Mouse (Mus musculus) spleen, adult 12 weeks (tissue): ENCODE results near the gene Zfp362.

ENCODE experiments used
- DNase-seq: peaks from one replicate; pipeline ENCODE4 v3.0.0; 2022; ENCODE audit warnings: low spot score

Zfp362 gene

DNA sequence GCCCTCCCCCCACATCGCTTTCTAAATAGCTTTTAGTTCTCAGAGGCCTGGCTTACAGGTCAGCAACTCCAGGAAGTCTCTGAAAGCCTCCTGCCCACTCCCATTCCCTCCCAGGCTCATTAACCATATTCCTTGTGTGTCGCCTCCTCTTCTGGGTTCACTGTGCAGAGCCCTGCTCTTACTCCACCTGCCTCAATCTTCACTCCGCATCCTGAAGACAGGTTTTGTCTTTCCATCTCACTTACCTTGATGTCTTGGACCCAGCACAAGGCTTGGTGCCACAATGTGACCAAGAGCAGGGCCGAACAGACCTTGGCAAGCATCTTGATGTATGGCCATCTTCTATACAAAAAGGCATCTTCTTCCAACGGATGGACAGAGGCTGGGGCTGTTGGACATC is 46.6 kb downstream of the Zfp362 start:
- DNase-seq = no peak

DNA sequence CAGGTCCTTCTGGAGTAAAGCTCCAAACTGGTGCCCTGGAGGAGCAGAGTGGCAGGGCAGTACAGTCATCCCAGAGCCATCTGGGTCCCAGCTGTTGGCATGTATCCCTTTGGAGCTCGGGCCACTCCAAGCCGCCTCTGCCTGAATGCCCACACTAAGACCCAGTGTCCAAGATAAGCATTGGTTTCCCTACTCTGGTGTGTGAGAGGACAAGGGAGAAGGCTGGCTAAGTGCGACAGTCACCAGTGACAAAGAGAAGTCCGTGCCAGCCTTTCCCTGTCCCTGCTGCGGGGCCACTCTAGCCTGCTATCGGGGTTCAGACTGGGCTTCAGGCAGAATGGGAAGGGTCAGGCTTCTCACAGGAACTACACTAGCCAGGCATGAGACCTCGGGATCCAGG is 49.9 kb downstream of the Zfp362 start:
- no peak for DNase-seq

DNA sequence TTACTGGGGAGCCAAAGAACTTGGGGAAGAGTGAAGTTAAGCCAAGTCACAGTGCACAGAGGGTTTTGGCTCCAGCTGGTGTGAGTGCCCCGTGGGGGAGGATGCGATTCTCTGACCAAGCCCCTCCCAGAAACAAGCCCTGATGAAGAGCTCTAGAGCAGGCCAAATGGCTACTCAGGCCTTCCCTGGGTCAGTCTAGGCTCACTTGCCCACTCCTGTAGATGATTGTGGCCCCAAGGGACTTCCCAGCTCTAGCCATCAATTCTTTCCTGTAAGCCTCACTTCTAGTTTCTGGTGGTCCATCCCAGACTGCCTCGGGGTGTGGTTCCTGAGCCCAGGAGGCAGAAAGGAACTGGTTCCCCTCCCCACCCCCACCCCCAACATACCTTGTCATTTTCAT is 50.8 kb downstream of the Zfp362 start, which contains the start of gene A3galt2:
A3galt2 (plus strand) TSS at position 301 of the 400 bp plus-strand sequence.
- no peak for DNase-seq

DNA sequence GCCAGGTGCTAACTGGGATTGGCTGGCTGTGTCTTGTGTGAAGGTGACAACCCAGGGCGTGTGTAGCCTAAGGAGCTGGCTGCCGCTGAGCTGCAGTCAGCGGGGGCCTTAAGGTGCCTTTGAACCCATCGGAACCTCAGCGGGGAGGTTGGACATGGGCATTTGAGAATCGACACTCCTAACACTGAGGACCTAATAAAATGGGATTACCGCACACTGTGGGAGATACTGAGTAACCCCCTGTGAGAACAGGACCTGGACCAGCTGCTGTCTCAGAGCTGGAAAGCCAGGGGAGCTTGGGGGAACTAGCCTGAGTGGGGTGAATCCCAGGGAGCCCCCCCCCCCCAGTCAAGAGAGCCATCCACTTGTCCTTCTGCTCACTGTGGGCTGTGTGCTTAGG is 52.3 kb downstream of the Zfp362 start:
- no peak for DNase-seq

DNA sequence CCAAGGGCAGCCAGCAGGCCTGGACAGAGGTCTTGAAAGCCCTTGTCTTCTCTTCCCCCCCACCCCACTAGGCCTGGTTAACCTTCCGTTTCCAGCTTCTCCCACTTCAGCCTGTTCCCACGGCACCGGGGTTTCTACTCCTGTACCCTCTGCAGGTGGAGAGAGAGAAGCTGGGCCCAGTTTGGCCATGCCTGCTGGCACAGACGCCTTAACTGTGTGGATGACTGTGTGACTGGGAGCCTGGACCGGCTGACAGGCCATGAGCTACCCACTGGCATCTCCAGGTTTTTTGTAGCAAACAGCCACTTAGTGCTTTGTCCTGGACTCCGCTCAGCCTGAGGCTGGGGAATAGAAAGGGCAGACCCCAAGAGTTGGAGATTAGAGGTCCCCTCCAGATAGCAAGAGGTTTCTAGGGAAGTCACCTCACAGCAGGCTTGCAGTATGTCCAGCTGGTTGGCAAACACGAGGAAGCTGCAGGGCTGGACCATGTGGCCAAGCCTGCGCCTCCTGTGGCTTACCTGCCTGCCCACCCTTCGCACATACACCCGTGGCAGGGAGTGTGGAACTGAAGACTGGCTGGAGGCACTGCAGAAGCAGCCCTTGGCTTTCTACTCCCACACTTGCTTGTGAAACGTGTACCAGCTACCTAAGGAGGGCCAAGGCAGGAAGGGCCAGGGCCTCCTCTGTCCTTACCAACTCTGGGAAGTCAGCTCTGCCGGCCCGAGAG is 53.7 kb downstream of the Zfp362 start:
- DNase-seq = no peak

DNA sequence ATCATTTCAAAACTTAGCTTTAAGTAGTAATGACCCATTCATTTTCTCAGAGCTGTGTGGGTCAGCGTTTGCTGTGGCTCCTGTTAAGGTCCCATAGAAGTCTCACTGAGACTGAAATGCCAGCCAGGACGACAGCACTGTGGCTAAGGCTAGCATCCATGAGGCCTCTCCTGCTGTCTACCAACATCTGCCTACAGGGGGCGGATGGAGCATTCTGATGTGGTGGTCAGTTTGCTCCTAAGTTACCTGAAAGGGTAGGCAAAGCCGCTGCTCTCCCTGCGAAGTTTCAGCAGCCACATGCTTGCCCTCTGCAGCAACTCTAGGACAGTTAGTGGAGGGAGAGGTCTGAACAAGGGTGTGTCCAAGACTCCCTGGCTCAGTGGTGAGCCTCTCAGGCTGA is 54.8 kb downstream of the Zfp362 start:
- no peak for DNase-seq

DNA sequence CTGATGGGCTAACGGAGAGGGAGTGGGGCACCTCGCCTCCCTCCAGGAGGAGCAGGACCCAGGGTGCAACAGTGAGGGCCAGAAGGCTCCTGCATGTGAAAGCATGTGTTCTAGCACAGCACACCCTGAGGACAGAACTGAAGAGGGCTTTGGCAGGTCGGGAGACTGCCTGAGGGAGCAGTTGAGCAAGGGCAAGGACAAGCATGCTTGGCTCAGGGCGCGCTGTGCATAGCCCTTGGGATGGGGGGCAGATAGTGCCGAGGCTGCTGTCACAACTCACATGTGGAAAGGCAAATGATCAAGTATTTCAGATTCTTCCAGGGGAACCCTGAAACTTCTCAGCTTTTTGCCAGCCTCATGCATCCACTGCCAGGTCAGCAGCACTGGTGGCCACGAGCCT is 57.5 kb downstream of the Zfp362 start:
- DNase-seq = no peak

DNA sequence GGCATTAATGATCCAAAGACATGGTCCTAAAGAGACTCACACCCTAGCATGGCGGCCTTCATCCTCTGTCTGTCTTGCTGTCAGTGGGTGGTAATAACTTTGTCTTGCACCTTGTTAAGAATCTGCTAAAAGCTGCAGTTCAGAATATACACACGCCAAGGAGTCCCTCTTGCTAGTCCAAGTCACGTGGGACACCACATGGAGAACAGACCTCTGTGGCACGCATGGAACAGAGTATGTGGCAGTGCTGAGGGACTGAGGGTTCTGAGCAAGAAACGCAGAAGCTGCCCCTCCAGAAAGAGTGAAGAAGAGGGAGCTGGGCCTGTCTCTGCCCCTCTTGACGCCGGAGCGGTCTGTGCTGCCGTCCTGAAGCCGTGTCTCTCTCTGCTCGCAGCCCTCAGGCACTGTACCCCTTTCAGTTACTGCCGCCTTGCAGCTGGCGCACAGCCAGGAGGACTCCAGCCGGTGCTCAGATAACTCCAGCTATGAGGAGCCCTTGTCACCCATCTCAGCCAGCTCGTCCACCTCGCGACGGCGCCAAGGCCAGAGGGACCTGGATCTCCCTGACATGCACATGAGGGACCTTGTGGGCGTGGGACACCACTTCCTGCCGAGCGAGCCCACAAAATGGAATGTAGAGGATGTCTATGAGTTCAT is 58.1 kb downstream of the Zfp362 start:
- peak; percentile 28 for DNase-seq

DNA sequence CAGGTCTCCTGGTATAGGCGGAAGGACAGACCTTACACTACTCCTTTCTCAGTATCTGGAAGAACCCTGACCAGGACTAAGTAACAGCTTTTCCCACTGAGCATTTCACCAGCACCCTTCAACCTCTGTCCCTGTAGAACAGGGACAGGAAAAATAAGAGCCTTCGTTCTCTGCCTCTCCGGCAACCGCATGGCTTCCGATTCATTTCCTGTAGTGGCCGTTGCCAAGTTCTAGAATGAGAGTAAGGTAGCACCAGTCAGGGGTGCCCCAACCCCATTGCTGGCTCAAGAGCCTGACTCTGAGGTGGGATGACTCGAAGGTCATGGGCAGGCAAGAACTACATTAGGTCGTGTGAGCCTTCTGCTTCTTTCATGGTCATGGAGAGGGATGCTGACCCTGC is 60.7 kb downstream of the Zfp362 start:
- DNase-seq = no peak

DNA sequence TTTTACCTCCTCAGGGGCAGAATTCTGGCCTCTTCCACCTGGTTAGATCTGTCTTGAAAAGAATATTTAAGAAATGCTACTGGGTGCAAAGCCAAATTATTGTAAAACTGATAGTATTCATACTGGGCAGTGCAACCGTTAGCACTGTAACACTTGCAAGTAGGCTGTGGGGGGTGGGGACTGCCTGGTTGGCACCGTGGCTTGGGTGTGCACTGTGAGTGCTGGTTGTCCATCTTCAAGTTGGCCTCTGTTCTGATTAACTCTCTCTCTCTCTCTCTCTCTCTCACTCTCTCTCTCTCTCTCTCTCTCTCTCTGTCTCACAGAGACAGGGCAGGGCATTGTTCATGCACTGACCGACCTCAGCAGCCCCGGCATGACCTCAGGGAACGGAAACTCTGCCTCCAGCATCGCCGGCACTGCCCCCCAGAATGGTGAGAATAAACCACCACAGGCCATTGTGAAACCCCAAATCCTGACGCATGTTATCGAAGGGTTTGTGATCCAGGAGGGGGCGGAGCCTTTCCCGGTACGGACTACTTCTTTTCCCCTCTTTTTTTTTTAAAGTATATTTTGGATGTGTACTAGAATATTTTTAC is 62.7 kb downstream of the Zfp362 start:
- no peak for DNase-seq

DNA sequence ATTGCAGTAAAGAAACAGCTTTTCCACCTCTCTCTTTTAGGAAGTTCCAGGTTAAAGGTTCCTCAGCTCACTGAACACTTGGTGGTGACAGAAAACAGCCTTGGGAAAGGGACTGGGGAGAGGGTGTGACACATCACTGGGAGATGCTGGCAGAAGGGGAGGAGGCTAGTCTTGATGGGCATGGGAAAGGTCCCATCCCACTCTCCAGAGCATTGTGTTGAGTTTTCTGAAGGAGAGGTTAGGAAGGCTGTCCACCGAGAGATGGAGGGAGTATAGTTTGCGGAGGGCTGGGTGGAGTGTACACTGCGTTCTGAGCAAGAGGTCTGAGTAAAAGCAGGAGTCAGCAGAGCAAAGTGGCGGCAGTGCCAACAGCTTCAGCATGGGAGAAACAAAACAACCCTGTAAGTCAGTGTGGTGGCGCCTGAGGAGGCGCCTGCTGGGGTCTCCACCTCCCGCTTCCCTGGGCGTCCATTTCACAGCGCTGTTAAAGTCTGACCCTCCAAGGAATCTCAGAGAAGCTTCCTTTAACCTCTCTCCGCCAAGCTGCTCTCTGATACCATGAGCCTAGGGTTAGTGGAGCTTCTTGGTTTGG is 63.4 kb downstream of the Zfp362 start:
- DNase-seq = no peak

DNA sequence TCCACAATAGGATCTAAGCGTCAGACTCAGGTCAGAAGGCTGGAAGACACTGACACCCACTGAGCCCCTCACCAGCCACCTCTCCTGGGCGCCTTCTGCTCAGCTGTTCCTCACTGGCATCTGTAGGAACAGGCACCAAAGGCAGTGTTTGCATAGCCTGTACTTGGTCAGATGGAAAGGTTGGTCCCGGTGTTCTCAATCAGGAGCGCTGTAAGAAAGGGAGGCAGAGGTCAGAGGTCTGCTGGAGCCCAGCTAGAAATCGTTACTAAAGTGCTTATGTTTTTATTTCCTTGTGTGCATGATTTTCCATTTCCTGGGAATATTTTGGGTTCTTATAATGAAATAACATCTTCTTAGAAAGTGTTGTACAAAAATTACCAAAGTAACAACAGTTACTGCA is 63.9 kb downstream of the Zfp362 start:
- no peak for DNase-seq

DNA sequence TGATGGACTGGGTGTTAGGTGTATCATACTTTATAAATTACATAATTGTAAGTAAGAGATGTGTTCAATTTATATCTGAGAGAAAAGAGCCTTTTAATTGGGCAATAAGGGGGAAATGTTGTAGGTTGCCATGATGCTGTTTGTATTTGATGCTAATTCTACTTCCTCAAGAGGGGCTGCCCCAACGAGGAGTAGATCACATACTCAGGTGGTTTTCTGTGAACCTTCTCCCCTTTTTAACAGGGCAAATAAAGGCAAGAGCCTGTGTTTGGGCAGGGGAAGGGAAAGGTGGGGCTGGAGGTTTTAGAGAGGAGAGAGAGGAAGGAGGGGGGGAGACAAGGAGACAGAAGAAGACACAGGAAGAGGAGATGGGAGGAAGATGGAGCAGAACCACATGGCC is 65.0 kb downstream of the Zfp362 start:
- DNase-seq = no peak

DNA sequence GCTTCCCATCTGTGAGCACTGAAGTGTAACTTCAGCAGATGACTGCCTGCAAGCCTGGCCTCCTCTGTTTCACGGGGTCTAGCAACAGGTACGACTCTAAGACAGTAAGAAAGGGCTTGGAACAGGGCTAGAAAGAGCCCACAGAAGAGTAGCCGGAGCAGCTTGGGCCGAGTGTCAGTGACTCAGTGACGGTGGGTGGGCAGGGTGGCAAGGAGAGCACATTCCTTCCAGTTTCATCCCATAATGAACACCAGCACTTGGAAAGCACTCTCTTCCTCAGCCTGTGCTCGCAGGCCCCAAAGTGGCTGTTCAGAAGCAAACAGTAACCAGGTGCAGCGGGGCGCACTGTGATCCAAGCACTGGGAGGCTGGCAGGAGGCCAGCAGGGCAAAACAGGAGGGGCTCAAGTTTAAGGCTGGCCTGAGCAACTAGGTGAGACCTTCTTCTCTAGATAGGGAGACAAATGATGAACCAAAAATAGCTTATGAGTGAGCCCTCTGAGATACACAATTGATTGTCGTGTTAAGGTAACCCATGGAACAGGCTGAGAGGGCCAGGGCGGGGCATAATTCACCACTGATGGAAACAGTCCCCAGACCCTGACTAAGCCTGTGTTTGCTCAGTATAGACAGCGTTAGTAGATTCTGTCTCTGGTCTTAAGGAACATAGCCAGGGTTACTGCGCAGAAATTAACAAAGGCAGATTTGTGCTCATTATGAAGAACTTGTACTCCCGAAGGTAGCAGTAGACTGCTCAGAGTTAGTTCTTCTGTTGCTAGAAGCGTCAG is 67.8 kb downstream of the Zfp362 start:
- no peak for DNase-seq

DNA sequence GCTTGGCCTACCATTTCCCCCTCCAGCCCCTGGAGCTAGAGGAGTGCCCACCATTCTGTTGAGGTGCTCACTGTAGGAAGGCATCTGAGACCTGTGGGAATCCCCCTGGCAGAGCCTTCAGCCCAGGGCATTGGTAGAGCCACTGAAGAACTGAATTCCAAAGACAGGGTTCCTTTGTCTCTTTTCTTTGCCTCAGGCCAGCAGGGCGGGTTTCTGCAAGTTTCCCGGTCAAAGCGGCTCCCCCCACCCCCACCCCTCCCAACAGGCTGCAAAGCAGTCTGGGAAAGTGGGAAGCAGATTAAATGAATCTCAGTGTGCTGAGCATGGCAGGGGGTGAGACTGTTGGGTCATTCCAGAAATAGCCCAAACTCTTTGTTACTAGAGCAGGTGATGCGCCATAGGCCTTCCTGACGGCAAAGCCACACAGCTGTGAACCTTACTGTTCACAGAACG is 68.7 kb downstream of the Zfp362 start:
- DNase-seq = no peak

DNA sequence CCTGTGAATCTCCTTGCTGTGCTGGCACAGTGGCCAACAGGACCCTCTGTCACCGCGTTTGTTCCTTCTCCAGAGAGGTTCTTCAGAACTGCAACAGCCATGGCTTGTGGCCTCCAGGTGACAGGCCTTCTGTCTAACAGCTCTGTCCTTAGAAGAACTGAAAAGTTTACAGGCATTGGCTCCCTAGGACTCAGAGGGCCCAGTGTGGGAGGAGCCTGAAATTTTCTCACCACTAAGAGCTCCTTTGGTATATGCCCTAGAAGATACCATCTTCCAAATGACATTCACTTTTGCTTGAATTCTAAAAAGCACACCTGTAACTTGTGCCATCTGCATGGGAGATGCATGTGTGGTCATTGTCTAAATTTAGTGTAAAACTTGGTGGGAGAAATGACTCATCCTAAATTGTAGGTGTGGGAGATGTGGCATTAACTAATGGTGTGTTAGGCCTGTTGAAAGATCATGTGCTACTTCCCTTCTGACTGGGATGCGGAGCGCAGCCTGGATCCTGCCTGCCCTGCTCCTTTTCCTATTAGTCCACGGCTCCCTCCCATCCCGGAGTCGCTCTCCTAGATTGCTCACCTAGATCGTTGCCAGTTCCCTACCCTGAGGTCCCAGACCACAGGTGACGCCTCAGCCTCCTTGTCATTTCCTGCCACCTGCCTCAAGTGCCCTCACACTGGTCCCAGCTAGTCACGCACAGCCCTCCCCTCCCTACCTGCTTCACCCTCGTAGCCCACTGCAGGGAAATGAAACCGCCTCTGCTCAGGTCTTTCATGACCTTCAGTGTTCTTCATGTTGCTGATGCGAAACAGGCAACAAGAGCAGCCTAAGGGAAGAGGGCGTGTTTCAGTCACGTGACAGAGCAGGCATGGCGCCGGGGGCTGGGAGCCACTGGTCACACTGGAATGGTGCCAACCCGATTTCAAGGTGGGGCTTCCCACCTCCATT is 70.8 kb downstream of the Zfp362 start:
- DNase-seq = peak; percentile 43

DNA sequence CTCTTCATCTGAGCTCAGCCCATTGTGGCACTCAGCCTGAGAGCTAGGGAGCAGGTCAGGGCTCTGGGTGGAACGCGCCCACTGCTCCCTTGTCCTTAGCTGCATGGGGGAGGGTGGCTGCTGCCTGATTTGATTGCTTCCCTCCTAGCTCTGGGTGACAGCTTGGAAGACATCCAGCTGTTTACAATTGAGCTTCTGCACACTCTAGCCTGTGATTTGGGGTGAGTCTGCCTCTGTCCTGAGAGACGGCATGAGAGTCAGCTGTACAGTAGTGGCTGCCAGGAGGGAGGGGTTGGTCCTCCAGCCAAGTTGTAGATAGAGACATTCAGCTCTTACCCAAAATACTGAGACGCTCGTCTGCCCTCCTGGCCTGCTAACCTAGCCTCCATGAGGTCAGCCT is 71.6 kb downstream of the Zfp362 start:
- DNase-seq = no peak

DNA sequence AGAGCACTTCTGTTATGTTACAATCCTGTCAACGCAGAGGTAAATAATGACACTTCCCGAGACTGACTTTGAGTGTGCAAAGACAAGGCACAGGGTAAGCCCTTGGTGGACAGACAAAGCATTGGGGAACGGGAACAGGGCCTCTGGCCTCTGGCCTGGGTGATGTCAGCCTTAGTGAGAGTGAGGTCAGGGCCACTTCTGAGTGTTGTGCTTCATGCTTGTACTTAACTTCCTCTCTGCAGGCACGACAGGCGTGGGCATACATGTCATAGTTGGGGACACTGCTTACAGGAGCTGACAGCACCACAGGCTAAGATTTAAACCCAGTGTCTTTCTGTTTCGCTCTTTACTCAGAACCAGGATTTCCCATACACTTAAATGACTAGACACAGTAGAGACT is 72.3 kb downstream of the Zfp362 start:
- DNase-seq = no peak

DNA sequence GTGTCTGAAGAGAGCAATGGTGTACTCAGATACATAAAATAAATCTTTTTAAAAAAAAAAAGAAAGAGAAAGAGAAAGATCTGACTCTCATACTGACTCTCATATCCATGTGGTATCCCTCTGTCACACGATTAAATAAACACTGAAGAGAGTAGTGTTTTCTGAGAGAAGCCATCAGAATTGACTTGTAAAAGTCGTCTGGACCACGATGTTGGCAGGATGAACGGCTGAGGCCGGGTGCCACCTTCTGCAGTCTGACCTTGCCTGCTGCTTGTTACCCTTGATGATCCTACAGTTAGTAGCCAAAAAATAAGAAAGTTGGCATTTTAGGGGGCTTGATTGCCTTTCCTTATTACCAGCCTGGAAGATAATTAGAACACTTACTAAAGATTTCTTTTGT is 73.1 kb downstream of the Zfp362 start:
- DNase-seq = no peak

DNA sequence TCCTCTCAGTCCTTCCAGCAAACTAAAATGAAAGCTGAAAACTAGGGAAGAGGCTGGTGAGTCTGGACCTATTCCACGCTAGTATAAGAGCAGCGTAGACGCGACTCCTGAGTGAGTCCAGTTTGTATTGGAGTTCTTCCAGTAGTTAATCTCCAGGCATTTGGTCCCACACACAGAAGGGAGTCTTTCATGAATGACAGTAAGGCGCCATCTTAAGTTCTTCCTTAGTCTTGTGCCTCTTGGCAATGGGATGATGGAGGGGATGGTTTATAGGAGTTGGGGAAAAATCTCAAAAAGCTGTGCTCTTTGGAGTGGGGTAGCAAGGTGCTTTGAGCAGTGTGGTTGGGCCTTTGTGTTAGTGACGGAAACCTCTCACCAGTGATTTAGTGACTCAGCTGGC is 75.6 kb downstream of the Zfp362 start:
- DNase-seq = no peak

DNA sequence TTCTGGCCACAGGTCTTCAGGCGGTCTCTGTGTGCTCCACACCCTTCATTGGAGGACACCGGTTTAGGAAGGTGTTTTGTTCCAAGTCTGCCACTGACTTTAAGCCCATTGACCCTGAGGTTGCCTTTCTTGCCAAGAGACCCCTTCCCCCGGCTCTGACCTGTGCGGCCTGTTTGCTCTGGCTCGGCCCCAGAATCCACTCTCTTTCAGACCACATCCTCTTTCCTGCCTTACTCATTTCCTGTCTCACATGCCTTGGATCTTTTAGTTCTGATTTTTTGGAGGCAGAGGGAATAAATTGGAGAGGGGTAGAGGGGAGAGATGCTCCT is 76.2 kb downstream of the Zfp362 start:
- no peak for DNase-seq
